Mouse (Mus musculus) heart, embryonic 11.5 days (tissue): ENCODE measurements around the gene Ppwd1. TPM values are rescaled to one million over a fixed set of nuclear protein-coding genes. Genes with fewer than 3 reads are reported as not detected.

ENCODE experiments used
- ATAC-seq: fragments of 200-750 bp; cut with Nextera tagmentation; replicated peaks from 2 replicates; pipeline ENCODE4 v1.8.0; 2017; ENCODE audit warnings: moderate library complexity; ENCODE audit not compliant: insufficient number of reproducible peaks, low FRiP score, low TSS enrichment
- H3K27ac ChIP-seq: fragments of 300-500 bp; sonication (generic); 2 replicates; pipeline ENCODE4 v1.5.1; 2014; ENCODE audit warnings: mild to moderate bottlenecking, low read depth, low read length
- H3K27me3 ChIP-seq: fragments of 300-500 bp; sonication (generic); 2 replicates; pipeline ENCODE4 v1.6.1; 2014; ENCODE audit warnings: mild to moderate bottlenecking, low read length, mixed read lengths; ENCODE audit not compliant: control insufficient read depth, insufficient read depth
- H3K36me3 ChIP-seq: fragments of 300-500 bp; sonication (generic); 2 replicates; pipeline ENCODE4 v1.6.1; 2014; ENCODE audit warnings: mild to moderate bottlenecking, low read length, moderate library complexity, mixed read lengths; ENCODE audit not compliant: control insufficient read depth, insufficient read depth
- H3K4me1 ChIP-seq: fragments of 300-500 bp; sonication (generic); 2 replicates; pipeline ENCODE4 v1.6.1; 2014; ENCODE audit warnings: low read length; ENCODE audit not compliant: control insufficient read depth, insufficient read depth
- H3K4me2 ChIP-seq: fragments of 300-500 bp; sonication (generic); 2 replicates; pipeline ENCODE4 v1.6.1; 2014; ENCODE audit warnings: mild to moderate bottlenecking, moderate library complexity
- H3K4me3 ChIP-seq: fragments of 300-500 bp; sonication (generic); 2 replicates; pipeline ENCODE4 v1.5.1; 2014; ENCODE audit warnings: low read depth, low read length
- H3K9ac ChIP-seq: fragments of 300-500 bp; sonication (generic); 2 replicates; pipeline ENCODE4 v1.6.1; 2014; ENCODE audit warnings: mild to moderate bottlenecking, low read depth, low read length, moderate library complexity
- H3K9me3 ChIP-seq: fragments of 300-500 bp; sonication (generic); replicated peaks from 2 replicates; pipeline ENCODE4 v1.6.1; 2016; ENCODE audit warnings: low read length; ENCODE audit not compliant: control insufficient read depth
- WGBS: fragments of 180-500 bp; shearing (Covaris S2); extraction: QIAGEN DNeasy Blood & Tissue Kit; methylation state at CpG from one replicate; pipeline ENCODE4 v1.1.7; 2014; ENCODE audit not compliant: insufficient replicate concordance; 5-methylcytosine and 5-hydroxymethylcytosine counted together
- polyA plus RNA-seq: library from polyadenylated mRNA; unstranded; fragments of >200 nt; fragmentation: Nextera tagmentation; extraction: Ambion mirVana; gene quantifications from 2 replicates; pipeline ENCODE4 v1.2.1, GENCODE M21; 2014

Gene Ppwd1
- polyA plus RNA-seq, 1 experiment from 2014 or later, result 11.9 TPM

DNA sequence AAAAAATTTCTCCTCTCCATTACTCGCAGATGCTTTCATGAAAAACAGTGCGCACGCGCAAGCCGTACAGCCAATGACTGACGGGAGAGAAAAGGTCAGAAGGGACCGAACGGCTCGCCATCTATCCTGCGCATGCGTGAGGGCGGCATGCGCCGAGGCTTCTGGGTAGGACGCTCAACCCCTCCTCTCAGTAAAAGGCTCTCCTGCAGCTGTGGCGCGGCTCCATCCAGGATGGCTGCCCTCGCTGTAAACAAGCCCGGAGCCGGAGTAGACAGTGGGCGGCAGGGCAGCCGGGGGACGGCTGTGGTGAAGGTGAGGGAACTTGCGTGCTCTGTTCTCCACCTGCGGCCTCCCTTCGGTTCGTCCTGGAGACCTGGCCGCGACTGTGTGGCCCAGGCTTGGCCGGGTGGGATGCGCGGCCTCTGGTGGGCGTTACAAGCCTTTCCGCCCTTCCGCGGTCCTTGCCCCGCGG, 50.0 kb downstream of the Ppwd1 start, which contains the start of gene Trim23:
TSS of gene Trim23 (plus strand) at position 148 of the 472 bp plus-strand sequence.
- peaks cover 3% of the 10 kb centered on the region; the same call in 1 of the 2 replicates for H3K36me3 ChIP-seq
- peaks cover 10% of the 10 kb centered on the region for H3K4me1 ChIP-seq
- H3K4me3 ChIP-seq, result peak within 1 kb of the TSS; percentile 85
- ATAC-seq, result peak; percentile 100
- peak within 1 kb of the TSS; percentile 78 for H3K4me2 ChIP-seq
- H3K27me3 ChIP-seq, result no peaks in the 10 kb centered on the region
- H3K9ac ChIP-seq, result peak within 1 kb of the TSS; percentile 82
- WGBS, result under 1% methylated on average over 37 of the region's 38 CpGs
- no peaks in the 10 kb centered on the region for H3K9me3 ChIP-seq
- H3K27ac ChIP-seq, result peak within 1 kb of the TSS; percentile 85

DNA sequence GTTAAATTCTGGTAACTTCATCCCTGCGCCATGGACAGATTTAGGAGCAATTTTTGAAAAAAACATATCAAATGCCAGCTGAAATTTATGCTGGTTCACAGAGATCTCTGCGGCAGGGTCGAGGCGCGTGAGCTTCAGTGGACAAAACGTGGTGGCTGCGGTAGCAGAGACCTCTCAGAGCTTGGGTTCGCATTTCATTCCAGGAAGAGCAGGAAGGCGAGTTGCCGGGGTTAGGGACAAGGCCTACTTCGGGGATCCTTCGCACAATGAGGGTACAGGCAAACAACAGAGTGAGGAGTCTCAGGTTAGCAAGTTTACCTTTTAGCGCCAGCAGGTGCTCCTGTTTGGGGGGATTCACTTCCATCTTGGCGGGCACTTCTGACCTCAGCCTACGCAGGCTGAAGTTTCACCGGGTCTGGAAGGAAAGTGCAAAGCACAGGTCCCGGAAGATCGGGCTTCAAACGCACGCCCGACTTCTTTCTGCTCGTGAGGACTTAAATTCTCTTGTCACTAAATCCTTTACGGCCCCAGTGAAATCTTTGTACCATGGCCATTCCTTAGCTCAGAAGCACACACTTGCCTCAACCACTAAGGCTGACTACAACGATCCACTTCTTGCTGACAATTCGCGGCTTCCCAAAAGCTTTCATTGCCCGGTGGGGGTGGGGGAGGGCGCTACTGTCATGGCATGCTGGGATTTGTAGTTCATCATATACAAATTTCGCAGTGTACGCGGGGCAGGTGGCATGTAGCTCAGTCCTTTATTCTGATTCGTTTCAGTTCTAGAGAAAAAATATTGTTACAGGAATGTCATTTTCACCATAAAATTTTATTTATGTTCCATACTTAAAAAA, 50.6 kb downstream of the Ppwd1 start, which contains the start of gene Trappc13:
TSS of gene Trappc13 (minus strand) at position 674 of the 854 bp plus-strand sequence.
- H3K36me3 ChIP-seq, result peaks cover 3% of the 10 kb centered on the region; the same call in 1 of the 2 replicates
- peak within 1 kb of the TSS; percentile 85 for H3K27ac ChIP-seq
- under 1% methylated on average over 32 of the region's 32 CpGs for WGBS
- no peaks in the 10 kb centered on the region for H3K27me3 ChIP-seq
- no peaks in the 10 kb centered on the region for H3K9me3 ChIP-seq
- H3K4me3 ChIP-seq, result peak within 1 kb of the TSS; percentile 85
- H3K9ac ChIP-seq, result peak within 1 kb of the TSS; percentile 82
- peaks cover 10% of the 10 kb centered on the region for H3K4me1 ChIP-seq
- H3K4me2 ChIP-seq, result peak within 1 kb of the TSS; percentile 78
- peak; percentile 88 for ATAC-seq

DNA sequence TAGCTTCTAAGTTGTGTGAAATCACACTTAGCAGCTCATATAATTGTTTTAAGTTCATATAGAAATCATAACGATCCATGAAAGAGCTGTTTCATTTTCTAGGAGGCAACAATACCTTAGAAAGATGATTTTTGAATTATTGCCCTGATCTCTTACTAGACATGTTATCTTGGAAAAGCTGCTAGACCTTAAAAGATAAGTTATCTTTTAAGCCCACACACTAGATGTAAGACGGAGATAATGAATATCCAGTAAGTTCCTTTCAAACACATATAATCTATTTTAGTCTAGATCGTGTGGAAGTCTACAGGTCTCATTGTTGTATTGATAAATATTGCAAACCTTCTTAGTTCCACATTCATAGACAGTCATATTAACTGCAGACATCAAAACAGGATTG, 51.8 kb downstream of the Ppwd1 start:
- Histone ChIP-seq H3K4me2 (peak overlapping the region; percentile 71), H3K27ac (no peak overlapping the region), H3K27me3 (no peaks in the 10 kb centered on the region), H3K4me3 (peak overlapping the region; percentile 42), H3K36me3 (peaks cover 3% of the 10 kb centered on the region; the same call in 1 of the 2 replicates), H3K9ac (no peak overlapping the region), H3K9me3 (no peaks in the 10 kb centered on the region), H3K4me1 (peaks cover 10% of the 10 kb centered on the region)
- ATAC-seq, result no peak
- 65% methylated on average over 3 of the region's 3 CpGs for WGBS

DNA sequence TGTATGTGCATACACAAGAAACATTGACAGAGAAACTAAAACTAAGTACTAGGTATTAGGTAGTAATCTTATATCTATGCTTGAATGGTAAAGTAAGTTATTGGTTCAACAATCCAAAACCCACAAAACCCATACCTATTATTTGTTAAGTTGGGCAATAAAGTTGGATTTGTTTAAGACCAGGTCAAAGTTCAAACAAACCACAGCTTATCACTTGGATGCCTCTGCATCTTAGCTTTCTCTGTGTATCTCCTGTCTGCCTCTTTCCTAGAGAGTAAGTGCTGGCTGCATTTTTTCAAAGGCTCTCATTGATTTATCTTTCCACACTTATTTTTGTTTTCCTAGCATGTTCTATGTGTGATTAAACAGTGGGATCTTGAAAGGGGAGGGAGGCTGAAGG, 56.1 kb downstream of the Ppwd1 start:
- Histone ChIP-seq H3K27me3 (no peaks in the 10 kb centered on the region), H3K4me2 (no peak overlapping the region), H3K9ac (no peak overlapping the region), H3K27ac (no peak overlapping the region), H3K36me3 (peaks cover 2% of the 10 kb centered on the region; the same call in 1 of the 2 replicates), H3K4me3 (no peak overlapping the region), H3K9me3 (no peaks in the 10 kb centered on the region), H3K4me1 (peaks cover 5% of the 10 kb centered on the region)
- ATAC-seq, result no peak

DNA sequence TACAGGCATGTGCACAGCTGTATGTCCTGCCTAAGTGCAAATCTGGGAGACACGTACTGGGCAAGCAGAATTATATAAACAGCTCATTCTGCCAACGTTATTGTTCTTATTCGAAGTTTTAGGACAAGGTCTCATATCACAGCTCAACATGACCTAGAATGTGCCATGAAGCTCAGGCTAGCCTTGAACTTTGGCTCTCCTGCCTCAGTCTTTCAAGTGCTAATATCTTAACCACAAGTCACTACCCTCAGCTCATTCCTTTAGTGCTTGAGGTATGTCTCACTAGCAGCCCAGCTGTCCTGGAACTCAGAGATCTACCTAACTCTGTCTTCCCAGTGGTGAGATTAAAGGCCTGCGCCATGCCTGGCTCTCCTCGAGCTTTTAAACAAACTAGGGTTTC, 56.9 kb downstream of the Ppwd1 start:
- no peak overlapping the region for H3K9ac ChIP-seq
- no peak overlapping the region for H3K4me3 ChIP-seq
- H3K9me3 ChIP-seq, result no peaks in the 10 kb centered on the region
- H3K4me2 ChIP-seq, result no peak overlapping the region
- H3K27ac ChIP-seq, result no peak overlapping the region
- H3K36me3 ChIP-seq, result peaks cover 2% of the 10 kb centered on the region; the same call in 1 of the 2 replicates
- WGBS, result 93% methylated on average over 5 of the region's 5 CpGs
- no peak for ATAC-seq
- peaks cover 3% of the 10 kb centered on the region; the same call in 1 of the 2 replicates for H3K4me1 ChIP-seq
- no peaks in the 10 kb centered on the region for H3K27me3 ChIP-seq

DNA sequence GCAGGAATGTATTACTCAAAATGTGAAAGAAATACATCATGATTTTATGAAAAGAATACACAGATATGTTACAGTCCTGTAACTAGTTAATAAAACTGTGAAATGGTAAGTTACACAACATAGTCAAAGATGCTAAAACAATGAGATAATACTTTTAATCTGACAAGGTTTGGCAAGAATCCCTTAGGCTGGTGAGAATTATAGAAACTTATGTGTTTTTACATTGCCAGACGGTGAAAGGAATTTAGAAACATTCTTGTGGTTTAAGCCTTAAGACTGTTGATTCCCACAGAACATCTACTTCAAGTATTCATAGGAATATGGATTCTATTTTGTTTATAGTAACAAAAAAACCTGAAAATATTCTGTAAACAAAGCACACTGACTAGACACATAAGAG, 73.0 kb downstream of the Ppwd1 start:
- H3K9ac ChIP-seq, result no peak overlapping the region
- no peaks in the 10 kb centered on the region for H3K4me1 ChIP-seq
- ATAC-seq, result no peak
- 89% methylated on average over 1 of the region's 1 CpGs for WGBS
- H3K4me2 ChIP-seq, result no peak overlapping the region
- H3K27ac ChIP-seq, result no peak overlapping the region
- no peak overlapping the region for H3K4me3 ChIP-seq
- H3K36me3 ChIP-seq, result peaks cover 7% of the 10 kb centered on the region
- no peaks in the 10 kb centered on the region for H3K27me3 ChIP-seq
- no peaks in the 10 kb centered on the region for H3K9me3 ChIP-seq

Other genes starting within 250 kb of the Ppwd1 start
- gene Nln, start 119.2 kb downstream of the Ppwd1 start, polyA plus RNA-seq, result 25.2 and 28.7 TPM in 2 replicates
- gene Sgtb, start 119.1 kb downstream of the Ppwd1 start, polyA plus RNA-seq, result 2.8 and 3.2 TPM in 2 replicates
- 53.2 and 58.1 TPM in 2 replicates for gene Trappc13, start 50.4 kb downstream of the Ppwd1 start, polyA plus RNA-seq
- 16.1 and 17.8 TPM in 2 replicates for gene Trim23, start 50.0 kb downstream of the Ppwd1 start, polyA plus RNA-seq
- 49.9 and 56.0 TPM in 2 replicates for gene Cenpk, start 232 bp downstream of the Ppwd1 start, polyA plus RNA-seq
- 6.2 and 7.1 TPM in 2 replicates for gene Adamts6, start 59.0 kb upstream of the Ppwd1 start, polyA plus RNA-seq